Mouse (Mus musculus) 416B (cell line): ENCODE data around the gene Tmem251.

ENCODE experiments used
- DNase-seq: peaks from one replicate; pipeline ENCODE4 v3.0.0; 2011; ENCODE audit warnings: low read depth

Tmem251 gene

GRCm38 (mm10) chr12:102757055-102757688, 13.6 kb downstream of the Tmem251 start:
- DNase-seq: no peak

- peak; percentile 97 for DNase-seq
Measured at GRCm38 (mm10) chr12:102757689-102758402, 14.3 kb downstream of the Tmem251 start, which contains the start of the genes Gm28051, Gon7 and Ubr7. TSS of gene Gm28051 (minus strand) at chr12:102757765. TSS of gene Gon7 (minus strand) at chr12:102757803. TSS of gene Ubr7 (plus strand) at chr12:102757967.

GRCm38 (mm10) chr12:102758403-102758756, 14.8 kb downstream of the Tmem251 start, which contains the start of gene Gm20604:
TSS of gene Gm20604 (minus strand) at chr12:102758672.
- DNase-seq: peak; percentile 34

GRCm38 (mm10) chr12:102758936-102759335, 15.4 kb downstream of the Tmem251 start:
- no peak for DNase-seq

GRCm38 (mm10) chr12:102761668-102762067, 18.1 kb downstream of the Tmem251 start:
- no peak for DNase-seq

- no peak for DNase-seq
Measured at GRCm38 (mm10) chr12:102763696-102764095, 20.1 kb downstream of the Tmem251 start.

GRCm38 (mm10) chr12:102769000-102769399, 25.4 kb downstream of the Tmem251 start:
- DNase-seq: peak; percentile 39

GRCm38 (mm10) chr12:102771601-102772000, 28.0 kb downstream of the Tmem251 start:
- DNase-seq: no peak

- no peak for DNase-seq
Measured at GRCm38 (mm10) chr12:102772676-102773075, 29.1 kb downstream of the Tmem251 start.

- no peak for DNase-seq
Measured at GRCm38 (mm10) chr12:102776035-102776434, 32.5 kb downstream of the Tmem251 start.

GRCm38 (mm10) chr12:102778151-102778550, 34.6 kb downstream of the Tmem251 start:
- no peak for DNase-seq

GRCm38 (mm10) chr12:102779452-102779851, 35.9 kb downstream of the Tmem251 start:
- DNase-seq: peak; percentile 45

GRCm38 (mm10) chr12:102782841-102783240, 39.3 kb downstream of the Tmem251 start:
- no peak for DNase-seq

- DNase-seq: peak; percentile 23
Measured at GRCm38 (mm10) chr12:102784899-102785592, 41.5 kb downstream of the Tmem251 start.

GRCm38 (mm10) chr12:102785593-102785985, 42.0 kb downstream of the Tmem251 start:
- no peak for DNase-seq

- DNase-seq: no peak
Measured at GRCm38 (mm10) chr12:102787927-102788326, 44.4 kb downstream of the Tmem251 start.
